Mouse (Mus musculus): Measurements from ENCODE around the gene Gm266.

- TF ChIP-seq POLR2A (IDR thresholded peaks at IDR 0.05; ENCODE audit: control insufficient read depth, low read depth, low read length), result no peak
- no peak for TF ChIP-seq CTCF (IDR thresholded peaks at IDR 0.05; ENCODE audit: control insufficient read depth, insufficient read depth, insufficient replicate concordance, low read depth, low read length)
These were observed at the start of gene Gm266 for GRCm38 (mm10) chr12:111485652-111486306.

Measured in testis, adult 2 months (tissue).